ENCODE assay signal across 20 mouse cellular contexts in the genomic region with DNA sequence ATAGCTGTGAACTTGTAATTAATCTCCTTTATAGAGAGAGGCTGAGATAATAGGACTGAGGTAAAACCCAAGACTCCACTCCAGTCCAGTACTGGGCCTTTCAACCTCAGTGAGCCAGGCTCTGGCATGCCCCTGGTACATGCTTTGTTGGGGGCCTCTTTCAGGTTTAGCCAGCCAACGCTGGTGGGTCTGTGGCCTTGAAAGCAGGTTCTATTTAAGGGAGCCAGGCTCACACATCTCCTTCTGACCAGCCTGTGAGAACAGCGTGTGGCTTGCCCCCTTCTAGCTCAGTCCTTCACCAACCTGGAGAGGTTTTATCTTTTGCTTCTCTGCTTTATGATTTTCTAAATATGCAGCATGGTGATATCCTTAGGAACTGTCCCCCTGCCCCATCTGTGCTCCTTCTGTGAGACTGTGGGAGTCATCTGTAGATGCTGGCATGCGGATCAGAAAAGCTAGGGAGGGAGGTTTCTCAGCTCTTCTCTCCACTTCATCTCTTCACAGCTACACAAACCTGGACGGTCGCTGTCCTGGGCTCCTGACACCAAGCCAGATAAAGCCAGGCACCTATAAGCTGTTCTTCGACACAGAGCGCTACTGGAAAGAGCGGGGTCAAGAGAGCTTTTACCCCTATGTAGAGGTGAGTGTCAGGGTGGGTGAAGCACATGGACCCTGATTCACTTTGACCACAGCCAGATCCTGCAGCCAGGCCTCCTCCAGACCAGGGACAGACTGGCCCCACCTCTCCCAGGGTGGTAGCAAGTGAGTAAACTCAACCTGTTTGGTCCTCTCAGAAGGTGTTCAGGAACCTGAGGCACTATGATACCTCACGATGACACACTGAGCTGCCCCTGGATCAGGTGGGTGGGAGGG. TPM values are rescaled to one million over a fixed set of nuclear protein-coding genes. Genes with fewer than 3 reads are reported as not detected.
DNase-seq lines count a peak whose midpoint lies in the region; ATAC-seq and TF ChIP-seq lines count a peak whose summit lies in the region.
"Had no signal": no experiment of that assay in that cellular context is flagged by ENCODE, and none has a peak within 500 bp of the region (broad histone marks: within the 10 kb centered on the region; RNA-seq: fewer than 3 reads in every experiment).

No protein-coding gene starts in this region.

- no peak overlapping the region for H3K27ac ChIP-seq in hindbrain, embryonic 13.5 days
- H3K27ac ChIP-seq in hindbrain, embryonic 10.5 days: no peak overlapping the region
- no peak overlapping the region for H3K27ac ChIP-seq in liver, embryonic 11.5 days (ENCODE audit: low read depth, low read length)
- no peak overlapping the region for H3K27ac ChIP-seq in stomach, postnatal 0 days (replicated peaks)
- H3K27ac ChIP-seq: forebrain, embryonic 15.5 days; hindbrain, embryonic 12.5 days; limb, embryonic 15.5 days; midbrain, embryonic 13.5 days had no signal

- no peak overlapping the region for H3K4me2 ChIP-seq in hindbrain, embryonic 13.5 days
- no peak overlapping the region for H3K4me2 ChIP-seq in liver, embryonic 11.5 days
- H3K4me2 ChIP-seq in stomach, postnatal 0 days (replicated peaks; ENCODE audit: low read depth): no peak overlapping the region
- H3K4me2 ChIP-seq: forebrain, embryonic 15.5 days; hindbrain, embryonic 12.5 days; limb, embryonic 15.5 days; midbrain, embryonic 13.5 days had no signal

- no peaks in the 10 kb centered on the region for H3K9me3 ChIP-seq in hindbrain, embryonic 13.5 days
- H3K9me3 ChIP-seq in hindbrain, embryonic 10.5 days: no peaks in the 10 kb centered on the region
- no peaks in the 10 kb centered on the region for H3K9me3 ChIP-seq in liver, embryonic 11.5 days (ENCODE audit: control insufficient read depth, low read length)
- H3K9me3 ChIP-seq in stomach, postnatal 0 days (ENCODE audit: control insufficient read depth, low read length): no peaks in the 10 kb centered on the region
- H3K9me3 ChIP-seq: forebrain, embryonic 15.5 days; hindbrain, embryonic 12.5 days; limb, embryonic 15.5 days; midbrain, embryonic 13.5 days had no signal

- 89% methylated on average over 9 of the region's 9 CpGs for WGBS in hindbrain, embryonic 13.5 days
- WGBS in hindbrain, embryonic 10.5 days: 88% methylated on average over 9 of the region's 9 CpGs
- WGBS in liver, embryonic 11.5 days: 75% methylated on average over 9 of the region's 9 CpGs
- WGBS in stomach, postnatal 0 days: 80% methylated on average over 9 of the region's 9 CpGs

- no peak for TF ChIP-seq CTCF in stomach, postnatal 0 days (IDR thresholded peaks at IDR 0.05; ENCODE audit: low read depth)

- H3K4me3 ChIP-seq in hindbrain, embryonic 13.5 days: no peak overlapping the region
- no peak overlapping the region for H3K4me3 ChIP-seq in hindbrain, embryonic 10.5 days
- H3K4me3 ChIP-seq in liver, embryonic 11.5 days (ENCODE audit: low read depth, low read length): no peak overlapping the region
- H3K4me3 ChIP-seq in stomach, postnatal 0 days (ENCODE audit: low read depth, low read length): peak overlapping the region; percentile 6; the same call in 1 of the 2 replicates
- H3K4me3 ChIP-seq: forebrain, embryonic 15.5 days; hindbrain, embryonic 12.5 days; limb, embryonic 15.5 days; midbrain, embryonic 13.5 days had no signal

- H3K4me1 ChIP-seq in hindbrain, embryonic 13.5 days (replicated peaks): no peaks in the 10 kb centered on the region
- H3K4me1 ChIP-seq in hindbrain, embryonic 10.5 days (replicated peaks): peaks cover 4% of the 10 kb centered on the region; the same call in 1 of the 2 replicates
- no peaks in the 10 kb centered on the region; the same call in 1 of the 2 replicates for H3K4me1 ChIP-seq in liver, embryonic 11.5 days (replicated peaks; ENCODE audit: control insufficient read depth, insufficient read depth, low read length)
- H3K4me1 ChIP-seq in stomach, postnatal 0 days (replicated peaks; ENCODE audit: control insufficient read depth, insufficient read depth): no peaks in the 10 kb centered on the region
- H3K4me1 ChIP-seq: hindbrain, embryonic 12.5 days; limb, embryonic 15.5 days; midbrain, embryonic 13.5 days had no signal

- ATAC-seq in hindbrain, embryonic 13.5 days (ENCODE audit: low FRiP score): no peak
- ATAC-seq in liver, embryonic 11.5 days (replicated peaks; ENCODE audit: low FRiP score): no peak
- ATAC-seq in stomach, postnatal 0 days (ENCODE audit: low FRiP score, low TSS enrichment): no peak
- ATAC-seq in inflammation-experienced regulatory T-cells, adult 6 months: no peak
- ATAC-seq: forebrain, embryonic 15.5 days; midbrain, embryonic 13.5 days had no signal

- peaks cover 25% of the 10 kb centered on the region for H3K27me3 ChIP-seq in hindbrain, embryonic 13.5 days
- peaks cover 29% of the 10 kb centered on the region for H3K27me3 ChIP-seq in hindbrain, embryonic 10.5 days (ENCODE audit: insufficient read depth, poor library complexity, severe bottlenecking)
- H3K27me3 ChIP-seq in liver, embryonic 11.5 days (replicated peaks; ENCODE audit: control insufficient read depth, insufficient read depth, low read length): peaks cover 18% of the 10 kb centered on the region
- no peaks in the 10 kb centered on the region for H3K27me3 ChIP-seq in stomach, postnatal 0 days (ENCODE audit: control insufficient read depth, insufficient read depth, low read length)
- H3K27me3 ChIP-seq: forebrain, embryonic 15.5 days had no signal

- H3K36me3 ChIP-seq in hindbrain, embryonic 13.5 days: no peaks in the 10 kb centered on the region
- H3K36me3 ChIP-seq in hindbrain, embryonic 10.5 days: no peaks in the 10 kb centered on the region
- no peaks in the 10 kb centered on the region for H3K36me3 ChIP-seq in liver, embryonic 11.5 days (ENCODE audit: control insufficient read depth, insufficient read depth, low read length)
- H3K36me3 ChIP-seq in stomach, postnatal 0 days (ENCODE audit: control insufficient read depth, insufficient read depth, low read length): no peaks in the 10 kb centered on the region
- H3K36me3 ChIP-seq: forebrain, embryonic 15.5 days; hindbrain, embryonic 12.5 days; limb, embryonic 15.5 days; midbrain, embryonic 13.5 days had no signal

- H3K9ac ChIP-seq in hindbrain, embryonic 13.5 days: 0 out of 2 replicates have a peak overlapping the region, but pooled peaks have one; percentile 25
- no peak overlapping the region for H3K9ac ChIP-seq in liver, embryonic 11.5 days (ENCODE audit: low read depth, low read length)
- H3K9ac ChIP-seq in stomach, postnatal 0 days (ENCODE audit: low read length): no peak overlapping the region
- H3K9ac ChIP-seq: forebrain, embryonic 15.5 days; hindbrain, embryonic 12.5 days; limb, embryonic 15.5 days; midbrain, embryonic 13.5 days had no signal

- DNase-seq in hindbrain, embryonic 10.5 days (ENCODE audit: low spot score): no peak
- DNase-seq in liver, embryonic 11.5 days (ENCODE audit: low spot score): peak; percentile 27
- no peak for DNase-seq in liver
- peak; percentile 82 for DNase-seq in layer of hippocampus, adult 9-11 months
- peak; percentile 11 for DNase-seq in stomach, postnatal 0 days (ENCODE audit: low spot score)
- DNase-seq: cerebellum, adult 11 months; cerebellum, postnatal 25 days; gastrocnemius, postnatal 10 days; thymus, adult 2 months had no signal

- no peak for TF ChIP-seq EP300 in stomach, postnatal 0 days (optimal IDR thresholded peaks at IDR 0.05)

RNA-seq across cellular contexts. Expression of a gene that starts 1.7 kb away (rescaled TPM):
- not detected in 2 replicates for polyA plus RNA-seq in hindbrain, embryonic 13.5 days (2015; fragmentation: Nextera tagmentation; extraction: Ambion mirVana)
- polyA plus RNA-seq in hindbrain, embryonic 10.5 days (2016; fragmentation: Nextera tagmentation; extraction: Ambion mirVana): 0.71 and 0.97 TPM in 2 replicates
- 2.7 and 3.7 TPM in 2 replicates for polyA plus RNA-seq in liver, embryonic 11.5 days (2014; fragmentation: Nextera tagmentation; extraction: Ambion mirVana)
- 21.9 and 22.7 TPM in 2 replicates for polyA plus RNA-seq in stomach, postnatal 0 days (2015; fragmentation: Nextera tagmentation; extraction: Ambion mirVana)
- polyA plus RNA-seq in inflammation-experienced regulatory T-cells, adult 6 months (2017; shearing (Covaris generic)): not detected
- polyA plus RNA-seq: forebrain, embryonic 15.5 days; hindbrain, embryonic 12.5 days; midbrain, embryonic 13.5 days had no signal

RNA-seq across cellular contexts. Expression of a gene that starts 8.9 kb away (rescaled TPM):
- not detected in 2 replicates for polyA plus RNA-seq in hindbrain, embryonic 13.5 days (2015; fragmentation: Nextera tagmentation; extraction: Ambion mirVana)
- polyA plus RNA-seq in hindbrain, embryonic 10.5 days (2016; fragmentation: Nextera tagmentation; extraction: Ambion mirVana): not detected in 2 replicates
- not detected in 2 replicates for polyA plus RNA-seq in liver, embryonic 11.5 days (2014; fragmentation: Nextera tagmentation; extraction: Ambion mirVana)
- polyA plus RNA-seq in stomach, postnatal 0 days (2015; fragmentation: Nextera tagmentation; extraction: Ambion mirVana): not detected in 2 replicates
- polyA plus RNA-seq in inflammation-experienced regulatory T-cells, adult 6 months (2017; shearing (Covaris generic)): not detected
- polyA plus RNA-seq: forebrain, embryonic 15.5 days; hindbrain, embryonic 12.5 days; intestine, embryonic 16.5 days; kidney, embryonic 16.5 days; limb, embryonic 15.5 days; midbrain, embryonic 13.5 days; neural tube, embryonic 14.5 days had no signal

RNA-seq across cellular contexts. Expression of a gene that starts 11.1 kb away (rescaled TPM):
- polyA plus RNA-seq in hindbrain, embryonic 13.5 days (2015; fragmentation: Nextera tagmentation; extraction: Ambion mirVana): not detected in 2 replicates
- not detected in 2 replicates for polyA plus RNA-seq in hindbrain, embryonic 10.5 days (2016; fragmentation: Nextera tagmentation; extraction: Ambion mirVana)
- not detected in 2 replicates for polyA plus RNA-seq in liver, embryonic 11.5 days (2014; fragmentation: Nextera tagmentation; extraction: Ambion mirVana)
- not detected in 2 replicates for polyA plus RNA-seq in stomach, postnatal 0 days (2015; fragmentation: Nextera tagmentation; extraction: Ambion mirVana)
- not detected for polyA plus RNA-seq in inflammation-experienced regulatory T-cells, adult 6 months (2017; shearing (Covaris generic))
- polyA plus RNA-seq: heart, postnatal 0 days; hindbrain, embryonic 12.5 days; intestine, embryonic 16.5 days; limb, embryonic 15.5 days; lung, embryonic 16.5 days; thymus, adult 2 months had no signal

RNA-seq across cellular contexts. Expression of a gene that starts 14.5 kb away (rescaled TPM):
- 24.1 and 26.6 TPM in 2 replicates for polyA plus RNA-seq in hindbrain, embryonic 13.5 days (2015; fragmentation: Nextera tagmentation; extraction: Ambion mirVana)
- 3.5 and 5.1 TPM in 2 replicates for polyA plus RNA-seq in hindbrain, embryonic 10.5 days (2016; fragmentation: Nextera tagmentation; extraction: Ambion mirVana)
- polyA plus RNA-seq in liver, embryonic 11.5 days (2014; fragmentation: Nextera tagmentation; extraction: Ambion mirVana): 0.63 and 0.96 TPM in 2 replicates
- polyA plus RNA-seq in stomach, postnatal 0 days (2015; fragmentation: Nextera tagmentation; extraction: Ambion mirVana): 0.59 and 0.65 TPM in 2 replicates
- polyA plus RNA-seq in inflammation-experienced regulatory T-cells, adult 6 months (2017; shearing (Covaris generic)): under 1 TPM in 2 of 3 experiments, not detected in 1; 0.40 TPM

RNA-seq across cellular contexts. Expression of a gene that starts 19.7 kb away (rescaled TPM):
- 0.84 TPM in 1 of 2 replicates, not detected in the other for polyA plus RNA-seq in hindbrain, embryonic 13.5 days (2015; fragmentation: Nextera tagmentation; extraction: Ambion mirVana)
- polyA plus RNA-seq in hindbrain, embryonic 10.5 days (2016; fragmentation: Nextera tagmentation; extraction: Ambion mirVana): not detected in 2 replicates
- polyA plus RNA-seq in liver, embryonic 11.5 days (2014; fragmentation: Nextera tagmentation; extraction: Ambion mirVana): not detected in 2 replicates
- polyA plus RNA-seq in stomach, postnatal 0 days (2015; fragmentation: Nextera tagmentation; extraction: Ambion mirVana): not detected in 2 replicates
- not detected for polyA plus RNA-seq in inflammation-experienced regulatory T-cells, adult 6 months (2017; shearing (Covaris generic))
- polyA plus RNA-seq: forebrain, embryonic 15.5 days; heart, postnatal 0 days; hindbrain, embryonic 12.5 days; intestine, embryonic 16.5 days; kidney, embryonic 16.5 days; limb, embryonic 15.5 days; lung, embryonic 16.5 days; midbrain, embryonic 13.5 days; thymus, adult 2 months had no signal

Comparison
In these comparisons a context has a peak if more than half of its experiments do, and no peak if none do; other contexts are left out.
1. DNase-seq: peak in liver, embryonic 11.5 days (single experiment), layer of hippocampus, adult 9-11 months (single experiment) and stomach, postnatal 0 days (single experiment); none in hindbrain, embryonic 10.5 days (single experiment) and liver (single experiment).